Mouse (Mus musculus) embryonic stem cell, embryonic (primary cell): ENCODE data around the gene Omp.
"Not testable (repeated sequence)": the region's sequence is repeated elsewhere in the genome, so short reads cannot be mapped to it uniquely, and the experiment has no call there.

ENCODE experiments used
- CTCF ChIA-PET, 4 experiments: fragments of 300-600 bp in 2 of 4; fragments of 350-600 bp in 2 of 4; sonication (Branson Sonifier 250); formaldehyde crosslinking; loops; one replicate each; lab custom pipeline; 2022; ENCODE audit warnings: inconsistent platforms in 2 of 4; lab: Charles Lee
- POLR2A ChIA-PET, 4 experiments: fragments of 300-600 bp in 2 of 4; fragments of 350-600 bp in 2 of 4; sonication (Branson Sonifier 250); formaldehyde crosslinking; loops; one replicate each; lab custom pipeline; 2022; ENCODE audit warnings: antibody characterized with exemption in 4 of 4, inconsistent platforms in 1 of 4; lab: Charles Lee

Omp gene

GRCm38 (mm10) chr7:98145402-98145801 is at the start of gene Omp:
Omp (minus strand) TSS chr7:98145502.
- ChIA-PET POLR2A (interaction anchor here in 3 of 4 experiments (0.6 to 7.2 kb wide), 4 partner anchors 12 to 509 kb away, joined by 3 to 44 read pairs (median 6); no protein-coding TSS in a partner anchor), CTCF (interaction anchor here in 3 of 4 experiments (0.8 to 8.2 kb wide), 13 partner anchors 9 to 74 kb away, joined by 3 to 68 read pairs (median 4); no protein-coding TSS in a partner anchor)

GRCm38 (mm10) chr7:98194026-98194792 is 48.9 kb upstream of the Omp start:
- CTCF ChIA-PET = interaction anchor here (0.6 to 2.4 kb wide), 13 partner anchors 17 to 359 kb away, joined by 3 to 23 read pairs (median 5); no protein-coding TSS in a partner anchor
- POLR2A ChIA-PET = interaction anchor here in 2 of 4 experiments (0.7 to 2.3 kb wide), 9 partner anchors 13 to 167 kb away, joined by 3 to 11 read pairs (median 4); partner anchors contain the start of gene Tsku (in 1 of the 2)

- ChIA-PET CTCF (interaction anchor here (0.6 to 2.4 kb wide), 16 partner anchors 17 to 359 kb away, joined by 3 to 23 read pairs (median 4); no protein-coding TSS in a partner anchor), POLR2A (interaction anchor here in 2 of 4 experiments (0.7 to 2.1 kb wide), 8 partner anchors 12 to 168 kb away, joined by 3 to 11 read pairs (median 4); partner anchors contain the start of gene Tsku (in 1 of the 2))
These were observed 48.3 kb upstream of the Omp start for GRCm38 (mm10) chr7:98193515-98194025.

DNA sequence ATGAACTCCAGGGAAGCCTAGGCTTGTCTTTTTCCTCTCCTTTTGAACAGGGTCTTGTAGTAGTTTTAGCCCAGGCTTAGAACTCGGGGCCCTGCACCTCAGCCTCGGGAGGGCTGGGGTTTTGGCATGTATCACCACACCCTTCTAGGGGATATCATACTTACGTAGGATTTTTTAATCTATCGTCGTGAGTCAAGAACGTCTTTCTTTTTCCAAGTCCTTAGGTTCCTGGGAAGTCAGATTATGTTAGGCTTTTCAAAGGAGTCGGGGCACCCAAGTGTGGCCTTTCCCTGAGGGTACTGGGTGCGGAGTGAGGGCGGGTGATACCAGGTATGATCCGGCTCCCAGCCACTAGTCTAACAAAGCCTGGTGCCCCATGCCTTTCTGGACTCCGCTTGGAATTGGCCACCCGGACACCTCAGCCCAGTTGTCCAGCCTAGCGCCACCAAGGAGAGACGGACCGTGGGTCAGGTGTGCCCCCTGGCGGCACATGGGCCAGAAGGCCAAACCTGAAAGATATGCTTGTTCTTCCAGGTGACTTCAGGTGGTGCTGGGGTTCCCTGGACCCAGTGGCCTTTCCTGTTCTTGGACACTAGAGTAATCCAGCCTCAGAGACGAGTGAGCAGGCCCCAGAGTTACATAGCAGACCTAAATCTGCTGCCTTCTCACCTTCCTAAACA is 46.4 kb upstream of the Omp start:
- ChIA-PET CTCF (interaction anchor here in 3 of 4 experiments (0.6 to 3.2 kb wide), 15 partner anchors 13 to 454 kb away, joined by 3 to 46 read pairs (median 4); partner anchors contain the start of genes Aqp11 (in 1 of the 3) and Capn5 (in 1 of the 3)), POLR2A (interaction anchor here (0.6 to 3.6 kb wide), 7 partner anchors 13 to 206 kb away, joined by 3 to 25 read pairs (median 5); partner anchors contain the start of gene Capn5 (in 1 of the 4))

GRCm38 (mm10) chr7:98190578-98190977 is 45.3 kb upstream of the Omp start:
- ChIA-PET CTCF (interaction anchor here in 3 of 4 experiments (0.6 to 3.2 kb wide), 23 partner anchors 11 to 453 kb away, joined by 3 to 46 read pairs (median 4); partner anchors contain the start of genes Aqp11 (in 1 of the 3) and Capn5 (in 1 of the 3)), POLR2A (interaction anchor here in 2 of 4 experiments (0.6 to 5.5 kb wide), 10 partner anchors 12 to 61 kb away, joined by 3 to 25 read pairs (median 6); partner anchors contain the start of gene Capn5 (in 2 of the 2))

- ChIA-PET POLR2A (interaction anchor here in 3 of 4 experiments (0.6 to 5.5 kb wide), 18 partner anchors 11 to 442 kb away, joined by 3 to 25 read pairs (median 5); partner anchors contain the start of gene Capn5 (in 2 of the 3)), CTCF (interaction anchor here (0.5 to 3.2 kb wide), 16 partner anchors 12 to 1417 kb away, joined by 3 to 46 read pairs (median 6); partner anchors contain the start of gene Capn5 (in 1 of the 4))
These were observed 44.4 kb upstream of the Omp start for GRCm38 (mm10) chr7:98189745-98190144.

DNA sequence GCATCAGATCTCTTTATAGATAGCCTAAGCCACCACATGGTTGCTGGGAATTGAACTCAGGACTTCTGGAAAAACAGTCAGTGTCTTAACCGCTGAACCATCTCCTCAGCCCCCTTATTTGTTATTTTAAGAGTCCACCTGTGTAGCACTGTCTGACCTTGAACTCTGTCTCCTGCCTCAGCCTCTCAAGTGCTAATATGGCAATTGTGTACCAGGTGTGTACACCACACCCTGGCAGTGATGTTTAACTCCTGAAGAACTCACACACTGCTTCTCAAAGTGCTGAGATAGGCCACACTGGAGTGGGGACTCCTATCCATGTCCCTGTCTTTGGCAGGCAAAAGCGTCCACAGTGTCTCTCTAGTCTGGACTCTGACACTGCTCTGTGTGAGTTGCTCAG is 43.4 kb upstream of the Omp start:
- ChIA-PET CTCF (interaction anchor here in 2 of 4 experiments (0.6 to 3.2 kb wide), 6 partner anchors 31 to 224 kb away, joined by 3 to 46 read pairs (median 8); no protein-coding TSS in a partner anchor), POLR2A (interaction anchor here in 3 of 4 experiments (0.7 to 5.5 kb wide), 9 partner anchors 9 to 431 kb away, joined by 3 to 25 read pairs (median 6); partner anchors contain the start of gene Capn5 (in 2 of the 3))

DNA sequence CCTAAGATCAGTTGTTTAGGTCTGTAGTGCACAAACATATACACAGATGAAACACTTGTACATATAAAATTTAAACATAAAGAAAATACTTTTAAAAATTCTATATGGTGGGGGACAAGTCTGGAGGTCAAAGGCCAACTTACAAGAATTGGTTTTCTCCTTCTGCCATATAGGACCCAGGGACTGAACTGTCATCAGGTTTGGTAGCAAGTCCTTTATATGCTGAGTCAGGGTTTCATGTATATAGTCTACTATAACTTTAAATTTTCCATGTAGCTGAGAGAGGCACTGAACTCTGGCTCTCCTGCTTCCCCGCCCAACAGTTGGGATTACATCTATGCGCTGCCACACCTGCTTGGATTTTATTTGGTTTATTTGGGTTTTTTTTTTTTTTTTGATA is 42.9 kb upstream of the Omp start:
- ChIA-PET CTCF (interaction anchor here in 2 of 4 experiments (0.6 to 3.1 kb wide), 4 partner anchors 35 to 224 kb away, joined by 3 to 10 read pairs (median 5); no protein-coding TSS in a partner anchor), POLR2A (interaction anchor here in 3 of 4 experiments (0.7 to 5.5 kb wide), 6 partner anchors 9 to 430 kb away, joined by 3 to 25 read pairs (median 5); partner anchors contain the start of gene Capn5 (in 1 of the 3))

- POLR2A ChIA-PET = interaction anchor here in 2 of 4 experiments (1.1 to 5.5 kb wide), 2 partner anchors 10 to 30 kb away, joined by 4 to 21 read pairs; partner anchors contain the start of gene Capn5 (in 1 of the 2)
- CTCF ChIA-PET = not testable (repeated sequence)
These were observed 42.0 kb upstream of the Omp start for GRCm38 (mm10) chr7:98187332-98187731.

DNA sequence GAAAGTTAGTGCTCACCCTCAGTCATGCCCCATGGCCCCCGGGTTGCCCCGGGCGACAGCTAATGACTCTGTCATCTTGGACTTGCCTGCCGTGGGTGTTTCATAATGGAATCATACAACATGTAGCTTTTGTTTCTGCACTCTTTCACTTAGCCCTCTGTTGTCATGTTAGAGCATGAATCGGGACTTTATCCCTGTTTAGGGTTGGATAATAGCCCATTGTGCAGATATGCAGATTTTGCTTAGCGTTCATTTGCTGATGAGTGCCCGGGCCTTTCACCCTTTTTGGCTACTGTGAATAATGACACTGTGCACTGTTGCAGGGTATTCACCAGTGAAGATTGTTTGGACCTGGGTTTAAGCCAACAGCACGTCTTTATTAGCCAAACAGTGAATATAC is 41.3 kb upstream of the Omp start:
- ChIA-PET CTCF (interaction anchor here in 2 of 4 experiments (1.1 to 1.3 kb wide), 2 partner anchors 46 to 61 kb away, joined by 3 read pairs; no protein-coding TSS in a partner anchor), POLR2A (interaction anchor here in 2 of 4 experiments (1.2 to 5.5 kb wide), 3 partner anchors 9 to 399 kb away, joined by 3 to 21 read pairs (median 7); partner anchors contain the start of gene Capn5 (in 1 of the 2))

- POLR2A ChIA-PET = no interaction called here
- CTCF ChIA-PET = interaction anchor here in 1 of 4 experiments (1.2 kb wide), 1 partner anchor 30 kb away, joined by 5 read pairs; no protein-coding TSS in a partner anchor
These were observed 40.0 kb upstream of the Omp start for GRCm38 (mm10) chr7:98185326-98185725.

DNA sequence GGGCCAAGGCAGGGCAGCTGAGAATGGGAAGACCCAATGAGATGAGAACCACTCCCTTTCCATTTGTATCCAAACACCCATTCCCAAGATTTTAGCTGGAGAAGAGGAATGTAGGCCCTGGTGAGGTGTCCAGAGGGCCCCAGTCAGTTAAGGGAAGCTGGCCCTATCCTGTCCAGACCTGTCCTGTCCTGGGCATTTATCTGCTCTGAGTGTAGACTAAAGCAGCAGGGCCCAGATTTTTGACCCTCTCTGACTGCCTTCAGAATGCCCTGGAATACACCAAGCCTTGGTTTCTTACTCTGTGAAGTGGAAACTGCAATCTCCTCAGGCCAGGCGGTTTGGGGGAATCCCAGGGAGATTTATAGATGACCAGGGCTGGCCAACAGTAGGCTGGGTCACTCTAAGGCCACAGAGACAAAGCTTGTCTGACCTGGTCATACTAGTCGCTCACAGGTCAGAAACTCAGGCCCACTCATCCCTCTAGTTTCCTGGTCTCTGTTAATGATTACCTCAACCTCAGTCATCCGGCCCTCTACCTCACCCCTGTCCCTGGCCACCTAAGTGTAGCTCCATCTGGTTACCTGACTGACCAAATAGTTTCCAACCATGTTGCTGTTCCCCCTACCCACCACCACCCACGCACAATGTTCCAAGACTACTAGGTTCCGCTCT is 33.4 kb upstream of the Omp start:
- POLR2A ChIA-PET = interaction anchor here in 3 of 4 experiments (0.6 to 4.6 kb wide), 9 partner anchors 9 to 183 kb away, joined by 3 to 25 read pairs (median 11); partner anchors contain the start of gene Tsku (in 1 of the 3)
- CTCF ChIA-PET = interaction anchor here (0.6 to 1.2 kb wide), 7 partner anchors 11 to 322 kb away, joined by 3 to 8 read pairs (median 3); no protein-coding TSS in a partner anchor

GRCm38 (mm10) chr7:98177929-98178559 is 32.7 kb upstream of the Omp start, which contains the start of gene Capn5:
Capn5 (minus strand) TSS chr7:98178274.
- POLR2A ChIA-PET = interaction anchor here (0.7 to 4.6 kb wide), 10 partner anchors 10 to 1356 kb away, joined by 3 to 25 read pairs (median 8); partner anchors contain the start of gene Tsku (in 1 of the 4)
- CTCF ChIA-PET = interaction anchor here (0.6 to 2.0 kb wide), 13 partner anchors 11 to 323 kb away, joined by 3 to 11 read pairs (median 4); no protein-coding TSS in a partner anchor

DNA sequence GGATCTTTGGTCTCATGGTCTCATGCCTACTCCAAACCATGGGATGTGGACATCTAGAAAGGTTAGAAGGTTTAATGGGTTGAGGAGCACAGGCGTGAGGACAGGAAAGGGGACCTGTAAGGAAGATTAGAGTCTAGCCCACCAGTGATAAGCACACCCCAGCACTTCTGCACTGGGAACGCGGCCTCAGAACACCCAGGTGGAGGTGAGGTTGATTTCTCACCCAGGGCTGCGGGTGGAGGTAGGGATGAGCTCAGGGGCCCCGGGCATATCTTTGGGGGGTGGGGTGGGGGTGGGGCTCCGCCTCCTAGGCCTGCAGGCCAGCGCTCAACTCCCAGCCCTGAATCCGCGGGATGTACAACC is 32.2 kb upstream of the Omp start:
- POLR2A ChIA-PET = interaction anchor here (0.6 to 4.6 kb wide), 12 partner anchors 10 to 1357 kb away, joined by 3 to 25 read pairs (median 8); no protein-coding TSS in a partner anchor

DNA sequence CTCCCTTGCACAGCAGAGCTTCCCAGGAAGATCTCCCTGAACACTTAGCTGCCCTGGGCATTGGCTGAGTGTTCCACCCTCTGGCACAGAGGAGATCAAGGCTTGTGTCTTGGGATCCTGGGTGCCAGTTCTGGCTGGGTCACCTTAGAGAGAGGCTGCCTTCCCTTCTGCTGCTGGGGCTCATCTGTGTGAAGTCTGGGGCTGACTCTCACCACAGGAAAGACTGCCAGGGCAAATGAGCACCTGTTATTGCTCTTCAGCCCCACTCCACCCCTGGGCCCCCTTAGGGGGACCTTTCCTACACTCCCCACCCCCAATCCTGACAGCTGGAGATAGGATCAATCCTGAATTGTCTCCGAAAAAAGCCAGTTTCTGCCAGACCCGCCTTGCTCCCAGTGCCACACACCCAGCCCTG is 31.8 kb upstream of the Omp start:
- ChIA-PET POLR2A (interaction anchor here in 3 of 4 experiments (0.5 to 4.6 kb wide), 14 partner anchors 9 to 1964 kb away, joined by 3 to 25 read pairs (median 6); no protein-coding TSS in a partner anchor), CTCF (interaction anchor here (0.6 to 2.0 kb wide), 16 partner anchors 10 to 171 kb away, joined by 3 to 11 read pairs (median 4); no protein-coding TSS in a partner anchor)

More for the DNA sequence above, 32.2 kb upstream of the Omp start:
- CTCF ChIA-PET = interaction anchor here (0.6 to 2.0 kb wide), 13 partner anchors 11 to 171 kb away, joined by 3 to 11 read pairs (median 4); no protein-coding TSS in a partner anchor
